Mouse (Mus musculus) stomach, embryonic 14.5 days (tissue): ENCODE data around the gene Aldh3b1. TPM values are rescaled to one million over a fixed set of nuclear protein-coding genes. Genes with fewer than 3 reads are reported as not detected.

ENCODE experiments used
- ATAC-seq: fragments of 200-750 bp; cut with Nextera tagmentation; 2 replicates; pipeline ENCODE4 v1.8.0; 2017; ENCODE audit warnings: low read depth, moderate TSS enrichment; ENCODE audit not compliant: insufficient number of reproducible peaks, insufficient read depth, low FRiP score
- H3K27ac ChIP-seq: fragments of 300-500 bp; sonication (generic); 2 replicates; pipeline ENCODE4 v1.5.1; 2014; ENCODE audit warnings: mild to moderate bottlenecking, low read length, moderate library complexity, mixed read lengths
- H3K27me3 ChIP-seq: fragments of 300-500 bp; sonication (generic); 2 replicates; pipeline ENCODE4 v1.6.1; 2014; ENCODE audit warnings: low read length, control low read depth, mixed read lengths; ENCODE audit not compliant: control insufficient read depth, insufficient read depth
- H3K36me3 ChIP-seq: fragments of 300-500 bp; sonication (generic); 2 replicates; pipeline ENCODE4 v1.6.1; 2014; ENCODE audit warnings: mild to moderate bottlenecking, control low read depth, low read length, moderate library complexity, mixed read lengths; ENCODE audit not compliant: control insufficient read depth, insufficient read depth
- H3K4me1 ChIP-seq: fragments of 300-500 bp; sonication (generic); 2 replicates; pipeline ENCODE4 v1.6.1; 2014; ENCODE audit warnings: low read length, control low read depth, mixed read lengths; ENCODE audit not compliant: control insufficient read depth, insufficient read depth
- H3K4me2 ChIP-seq: fragments of 300-500 bp; sonication (generic); replicated peaks from 2 replicates; pipeline ENCODE4 v1.6.1; 2014; ENCODE audit warnings: low read depth, low read length, control low read depth
- H3K4me3 ChIP-seq: fragments of 300-500 bp; sonication (generic); 2 replicates; pipeline ENCODE4 v1.5.1; 2014; ENCODE audit warnings: low read depth, low read length, control low read depth
- H3K9ac ChIP-seq: fragments of 300-500 bp; sonication (generic); replicated peaks from 2 replicates; pipeline ENCODE4 v1.6.1; 2014; ENCODE audit warnings: low read depth, mild to moderate bottlenecking, control low read depth, low read length, moderate library complexity, mixed read lengths
- H3K9me3 ChIP-seq: fragments of 300-500 bp; sonication (generic); 2 replicates; pipeline ENCODE4 v1.6.1; 2016; ENCODE audit warnings: low read depth, low read length, control low read depth; ENCODE audit not compliant: control insufficient read depth
- WGBS: fragments of 180-500 bp; shearing (Covaris S2); extraction: QIAGEN DNeasy Blood & Tissue Kit; methylation state at CpG from one replicate; pipeline ENCODE4 v1.1.7; 2014; 5-methylcytosine and 5-hydroxymethylcytosine counted together
- polyA plus RNA-seq: library from polyadenylated mRNA; unstranded; fragments of >200 nt; fragmentation: Nextera tagmentation; extraction: Ambion mirVana; gene quantifications from 2 replicates; pipeline ENCODE4 v1.2.1, GENCODE M21; 2014

The Aldh3b1 gene
- polyA plus RNA-seq, 1 experiment from 2014 or later = 1.2 TPM

GRCm38 (mm10) chr19:3935032-3935895 lies 5.7 kb upstream of the Aldh3b1 start, which contains the start of gene Unc93b1:
Unc93b1 (plus strand) TSS chr19:3935186.
- Histone ChIP-seq H3K9me3 (no peaks in the 10 kb centered on the region), H3K36me3 (no peaks in the 10 kb centered on the region), H3K27me3 (no peaks in the 10 kb centered on the region), H3K4me1 (peaks cover 14% of the 10 kb centered on the region; the same call in 1 of the 2 replicates), H3K9ac (peak within 1 kb of the TSS; percentile 36; the same call in 1 of the 2 replicates), H3K4me3 (peak within 1 kb of the TSS; percentile 48), H3K27ac (0 out of 2 replicates have a peak within 1 kb of the TSS, but pooled peaks have one; percentile 3), H3K4me2 (peak within 1 kb of the TSS; percentile 78)
- 7% methylated on average over 42 of the region's 42 CpGs for WGBS
- ATAC-seq = peak; percentile 84

GRCm38 (mm10) chr19:3931716-3932115 lies 2.1 kb upstream of the Aldh3b1 start:
- WGBS = 90% methylated on average over 9 of the region's 9 CpGs
- no peak overlapping the region for H3K4me2 ChIP-seq
- peaks cover 27% of the 10 kb centered on the region for H3K4me1 ChIP-seq
- no peak for ATAC-seq
- no peaks in the 10 kb centered on the region for H3K27me3 ChIP-seq
- no peak overlapping the region for H3K4me3 ChIP-seq
- no peak overlapping the region for H3K9ac ChIP-seq
- H3K36me3 ChIP-seq = no peaks in the 10 kb centered on the region
- H3K27ac ChIP-seq = no peak overlapping the region
- H3K9me3 ChIP-seq = no peaks in the 10 kb centered on the region

- peak overlapping the region; percentile 59; the same call in 1 of the 2 replicates for H3K27ac ChIP-seq
- no peak overlapping the region for H3K4me2 ChIP-seq
- no peaks in the 10 kb centered on the region for H3K9me3 ChIP-seq
- no peak overlapping the region for H3K4me3 ChIP-seq
- ATAC-seq = no peak
- H3K36me3 ChIP-seq = no peaks in the 10 kb centered on the region
- no peaks in the 10 kb centered on the region for H3K27me3 ChIP-seq
- no peak overlapping the region for H3K9ac ChIP-seq
- H3K4me1 ChIP-seq = peaks cover 20% of the 10 kb centered on the region
- 62% methylated on average over 21 of the region's 21 CpGs for WGBS
Observed at GRCm38 (mm10) chr19:3930262-3931057, 852 bp upstream of the Aldh3b1 start.

GRCm38 (mm10) chr19:3928779-3929178 lies 829 bp downstream of the Aldh3b1 start:
- no peak overlapping the region; the same call in 1 of the 2 replicates for H3K27ac ChIP-seq
- H3K9ac ChIP-seq = no peak overlapping the region
- H3K4me2 ChIP-seq = no peak overlapping the region
- H3K4me1 ChIP-seq = peaks cover 18% of the 10 kb centered on the region
- no peaks in the 10 kb centered on the region for H3K9me3 ChIP-seq
- H3K4me3 ChIP-seq = no peak overlapping the region
- 81% methylated on average over 4 of the region's 4 CpGs for WGBS
- ATAC-seq = no peak
- no peaks in the 10 kb centered on the region for H3K27me3 ChIP-seq
- no peaks in the 10 kb centered on the region for H3K36me3 ChIP-seq

- WGBS = 85% methylated on average over 4 of the region's 4 CpGs
- H3K9ac ChIP-seq = no peak overlapping the region
- ATAC-seq = no peak
- H3K4me1 ChIP-seq = peaks cover 18% of the 10 kb centered on the region
- no peaks in the 10 kb centered on the region for H3K27me3 ChIP-seq
- H3K27ac ChIP-seq = no peak overlapping the region
- H3K4me2 ChIP-seq = no peak overlapping the region
- no peaks in the 10 kb centered on the region for H3K9me3 ChIP-seq
- H3K4me3 ChIP-seq = no peak overlapping the region
- H3K36me3 ChIP-seq = no peaks in the 10 kb centered on the region
Observed at GRCm38 (mm10) chr19:3927989-3928388, 1.6 kb downstream of the Aldh3b1 start.

- Histone ChIP-seq H3K36me3 (no peaks in the 10 kb centered on the region), H3K9ac (no peak overlapping the region), H3K4me2 (no peak overlapping the region), H3K4me3 (no peak overlapping the region), H3K4me1 (peaks cover 18% of the 10 kb centered on the region), H3K9me3 (no peaks in the 10 kb centered on the region), H3K27ac (no peak overlapping the region), H3K27me3 (no peaks in the 10 kb centered on the region)
- WGBS = 70% methylated on average over 6 of the region's 6 CpGs
- no peak for ATAC-seq
Observed at GRCm38 (mm10) chr19:3926685-3927084, 2.9 kb downstream of the Aldh3b1 start.

- Histone ChIP-seq H3K4me1 (peaks cover 18% of the 10 kb centered on the region), H3K4me2 (no peak overlapping the region), H3K9ac (no peak overlapping the region; the same call in 1 of the 2 replicates), H3K36me3 (no peaks in the 10 kb centered on the region), H3K4me3 (no peak overlapping the region), H3K27ac (no peak overlapping the region), H3K27me3 (no peaks in the 10 kb centered on the region), H3K9me3 (no peaks in the 10 kb centered on the region)
- no peak for ATAC-seq
- 58% methylated on average over 3 of the region's 3 CpGs for WGBS
Observed at GRCm38 (mm10) chr19:3926279-3926678, 3.3 kb downstream of the Aldh3b1 start.

GRCm38 (mm10) chr19:3925859-3926258 lies 3.7 kb downstream of the Aldh3b1 start:
- WGBS = 80% methylated on average over 6 of the region's 6 CpGs
- no peak for ATAC-seq
- Histone ChIP-seq H3K4me3 (no peak overlapping the region), H3K27me3 (no peaks in the 10 kb centered on the region), H3K27ac (no peak overlapping the region), H3K9me3 (no peaks in the 10 kb centered on the region), H3K4me2 (no peak overlapping the region), H3K9ac (no peak overlapping the region), H3K36me3 (no peaks in the 10 kb centered on the region), H3K4me1 (peaks cover 18% of the 10 kb centered on the region)
